Mouse (Mus musculus) MEL (cell line): ENCODE measurements at regions not wholly inside any gene's neighbourhood (a gene's known extent, or its start where the extent isn't known, plus 50 kb on each side); places are given as distances from the start of the nearest gene placed in this dataset.
A peak's percentile ranks its signal among the peaks of the same experiment; 100 is the strongest.
"Not testable (repeated sequence)": the region's sequence is repeated elsewhere in the genome, so short reads cannot be mapped to it uniquely, and the experiment has no call there.

Experiments used
- DNase-seq: peaks from one replicate; pipeline ENCODE4 v3.0.0; 2011; ENCODE audit warnings: low read depth, low spot score
- H3K27ac ChIP-seq: 2 replicates; pipeline ENCODE4 v1.5.1; 2012; ENCODE audit warnings: low read depth, mild to moderate bottlenecking, control low read depth, low read length, moderate library complexity; ENCODE audit not compliant: control insufficient read depth
- H3K27me3 ChIP-seq, 2 experiments: fragments of 150-350 bp in 1 of 2; sonication (generic) in 1 of 2; 2 replicates each; pipeline ENCODE4 v1.6.1; 2012; ENCODE audit warnings: low read length in 2 of 2, mild to moderate bottlenecking in 2 of 2, improper control_type of control experiment in 1 of 2, moderate library complexity in 1 of 2; ENCODE audit not compliant: insufficient read depth in 2 of 2, control insufficient read depth in 1 of 2
- H3K36me3 ChIP-seq, 2 experiments: 2 replicates each; pipeline ENCODE4 v1.6.1; 2012 to 2014; ENCODE audit warnings: low read length in 2 of 2, improper control_type of control experiment in 1 of 2, inconsistent platforms in 1 of 2, mild to moderate bottlenecking in 1 of 2; ENCODE audit not compliant: insufficient read depth in 2 of 2, control insufficient read depth in 1 of 2
- H3K4me1 ChIP-seq, 2 experiments: fragments of 150-350 bp in 1 of 2; sonication (generic) in 1 of 2; 2 replicates each; pipeline ENCODE4 v1.6.1; 2012; ENCODE audit warnings: low read length in 2 of 2, improper control_type of control experiment in 1 of 2, mild to moderate bottlenecking in 1 of 2; ENCODE audit not compliant: insufficient read depth in 2 of 2, control insufficient read depth in 1 of 2
- H3K4me3 ChIP-seq, 2 experiments: fragments of 150-350 bp in 1 of 2; sonication (generic) in 1 of 2; 2 replicates each; pipeline ENCODE4 v1.5.1; 2012; ENCODE audit warnings: low read depth in 2 of 2, low read length in 2 of 2, mild to moderate bottlenecking in 2 of 2, moderate library complexity in 2 of 2, control low read depth in 1 of 2, improper control_type of control experiment in 1 of 2; ENCODE audit not compliant: control insufficient read depth in 1 of 2, insufficient read depth in 1 of 2
- H3K79me2 ChIP-seq: 2 replicates; pipeline ENCODE4 v1.6.1; 2012; ENCODE audit warnings: mild to moderate bottlenecking, low read length, moderate library complexity; ENCODE audit not compliant: control insufficient read depth, poor library complexity, insufficient read depth
- H3K9ac ChIP-seq: 2 replicates; pipeline ENCODE4 v1.6.1; 2012; ENCODE audit warnings: low read depth, mild to moderate bottlenecking, control low read depth, low read length, moderate library complexity; ENCODE audit not compliant: control insufficient read depth, poor library complexity, severe bottlenecking
- H3K9me3 ChIP-seq: fragments of 150-350 bp; sonication (generic); replicated peaks from 2 replicates; pipeline ENCODE4 v1.6.1; 2012; ENCODE audit warnings: mild to moderate bottlenecking, low read length, improper control_type of control experiment, moderate library complexity; ENCODE audit not compliant: insufficient read depth
- CTCF ChIP-seq, 3 experiments: IDR thresholded peaks in 2 of 3; conservative IDR thresholded peaks in 1 of 3; 2 replicates each; pipeline ENCODE4 v1.5.1; 2011 to 2012; ENCODE audit warnings: low read length in 3 of 3, low read depth in 2 of 3, mild to moderate bottlenecking in 2 of 3, improper control_type of control experiment in 1 of 3, inconsistent platforms in 1 of 3, mixed read lengths in 1 of 3, moderate library complexity in 1 of 3; ENCODE audit not compliant: control insufficient read depth in 1 of 3, insufficient read depth in 1 of 3, poor library complexity in 1 of 3, severe bottlenecking in 1 of 3
- RAD21 ChIP-seq: IDR thresholded peaks from 2 replicates; pipeline ENCODE4 v1.6.1; 2011; ENCODE audit warnings: mild to moderate bottlenecking, low read depth, low read length, improper control_type of control experiment
- SMC3 ChIP-seq: IDR thresholded peaks from 2 replicates; pipeline ENCODE4 v1.6.1; 2011; ENCODE audit warnings: low read depth, low read length, improper control_type of control experiment

GRCm38 (mm10) chr12:20292368-20292767 is 338.1 kb downstream of the Gm21863 start:
- not testable (repeated sequence) for H3K9me3 ChIP-seq, H3K27ac ChIP-seq, H3K27me3 ChIP-seq, H3K4me1 ChIP-seq, H3K4me3 ChIP-seq, H3K79me2 ChIP-seq, H3K36me3 ChIP-seq, H3K9ac ChIP-seq
- 0 out of 2 replicates have a peak, but pooled peaks have one; percentile 11 for TF ChIP-seq SMC3
- peak in 1 of 3 experiments; percentile 14; a peak in 1 of 6 replicates for TF ChIP-seq CTCF (IDR thresholded peaks at IDR 0.05 in 2 of 3, conservative IDR thresholded peaks at IDR 0.05 in 1 of 3; ENCODE audit: control insufficient read depth in 1 of 3, insufficient read depth in 1 of 3, low read depth in 2 of 3, low read length in 3 of 3, poor library complexity in 1 of 3, severe bottlenecking in 1 of 3)
- peak; percentile 8; the same call in 1 of the 2 replicates for TF ChIP-seq RAD21
- peak; percentile 7 for DNase-seq

- not testable (repeated sequence) for H3K9ac ChIP-seq, H3K4me1 ChIP-seq, H3K4me3 ChIP-seq, H3K27me3 ChIP-seq, H3K9me3 ChIP-seq, DNase-seq, H3K27ac ChIP-seq, H3K79me2 ChIP-seq, H3K36me3 ChIP-seq
These were observed 357.9 kb downstream of the Gm21863 start for GRCm38 (mm10) chr12:20311951-20312849.
